In genomic region chr1:73394466-73394865, GRCm38 (mm10) we compare ENCODE assay signal across 23 mouse cellular contexts.
DNase-seq lines count a peak whose midpoint lies in the region; ATAC-seq and TF ChIP-seq lines count a peak whose summit lies in the region.
"Had no signal": no experiment of that assay in that cellular context is flagged by ENCODE, and none has a peak within 500 bp of the region (broad histone marks: within the 10 kb centered on the region; RNA-seq: fewer than 3 reads in every experiment).

No protein-coding gene starts in this region.

- peak; percentile 8 to 24 for DNase-seq in kidney, adult 8-10 months
- no peak for DNase-seq in kidney, adult 11 months
- DNase-seq in limb, embryonic 10.5 days (ENCODE audit: low spot score) = no peak
- DNase-seq in limb, embryonic 14.5 days (ENCODE audit: low spot score) = peak; percentile 63
- DNase-seq in left cerebral cortex, adult 18-20 months (ENCODE audit: low spot score in 2 of 2) = no peak
- DNase-seq: adrenal gland, postnatal 36 days; B cell, adult 2 months; cerebellum, adult 9-10 months; heart, postnatal 10 days; layer of hippocampus, postnatal 36 days; lung, postnatal 4 days; midbrain, embryonic 14.5 days; thymus, postnatal 25 days had no signal

- no peaks in the 10 kb centered on the region for H3K27me3 ChIP-seq in limb, embryonic 13.5 days
- H3K27me3 ChIP-seq in limb, embryonic 10.5 days (ENCODE audit: low read depth, poor library complexity, severe bottlenecking) = no peaks in the 10 kb centered on the region
- H3K27me3 ChIP-seq in embryonic facial prominence, embryonic 15.5 days = no peaks in the 10 kb centered on the region
- H3K27me3 ChIP-seq in limb, embryonic 14.5 days (ENCODE audit: control insufficient read depth, insufficient read depth, low read length) = no peaks in the 10 kb centered on the region
- H3K27me3 ChIP-seq: intestine, embryonic 15.5 days; Patski had no signal

- H3K4me3 ChIP-seq in limb, embryonic 13.5 days = no peak overlapping the region
- no peak overlapping the region for H3K4me3 ChIP-seq in limb, embryonic 10.5 days
- no peak overlapping the region for H3K4me3 ChIP-seq in embryonic facial prominence, embryonic 15.5 days (replicated peaks)
- H3K4me3 ChIP-seq in limb, embryonic 14.5 days (replicated peaks; ENCODE audit: low read length) = no peak overlapping the region
- H3K4me3 ChIP-seq: erythroblast, embryonic 14.5 days; hindbrain, embryonic 10.5 days; intestine, embryonic 15.5 days had no signal

- no peak for TF ChIP-seq POLR2A in limb, embryonic 14.5 days (IDR thresholded peaks at IDR 0.05; ENCODE audit: borderline replicate concordance, extremely low read depth, insufficient read depth, insufficient read length)

- H3K4me2 ChIP-seq in limb, embryonic 13.5 days (replicated peaks) = no peak overlapping the region
- H3K4me2 ChIP-seq in embryonic facial prominence, embryonic 15.5 days (replicated peaks) = no peak overlapping the region
- H3K4me2 ChIP-seq in limb, embryonic 14.5 days (replicated peaks; ENCODE audit: low read depth, low read length, severe bottlenecking) = no peak overlapping the region
- H3K4me2 ChIP-seq: heart, embryonic 11.5 days; intestine, embryonic 15.5 days had no signal

- H3K9ac ChIP-seq in limb, embryonic 13.5 days = no peak overlapping the region
- no peak overlapping the region for H3K9ac ChIP-seq in embryonic facial prominence, embryonic 15.5 days
- no peak overlapping the region for H3K9ac ChIP-seq in limb, embryonic 14.5 days (ENCODE audit: low read depth, low read length, severe bottlenecking)
- H3K9ac ChIP-seq: intestine, embryonic 15.5 days had no signal

- no peaks in the 10 kb centered on the region for H3K9me3 ChIP-seq in limb, embryonic 13.5 days
- no peaks in the 10 kb centered on the region for H3K9me3 ChIP-seq in limb, embryonic 10.5 days (replicated peaks)
- no peaks in the 10 kb centered on the region for H3K9me3 ChIP-seq in embryonic facial prominence, embryonic 15.5 days (replicated peaks)
- no peaks in the 10 kb centered on the region for H3K9me3 ChIP-seq in limb, embryonic 14.5 days (ENCODE audit: control insufficient read depth, low read length)
- H3K9me3 ChIP-seq: G1E; hindbrain, embryonic 10.5 days; intestine, embryonic 15.5 days had no signal

- no peak for ATAC-seq in limb, embryonic 13.5 days (ENCODE audit: low FRiP score, low read depth)
- peak; percentile 51; the same call in 1 of the 2 replicates for ATAC-seq in embryonic facial prominence, embryonic 15.5 days (ENCODE audit: insufficient number of reproducible peaks, low FRiP score, low TSS enrichment, low read depth)
- ATAC-seq in limb, embryonic 14.5 days (ENCODE audit: low FRiP score, low read depth) = no peak; the same call in 1 of the 2 replicates
- ATAC-seq: forebrain, embryonic 14.5 days; hindbrain, embryonic 16.5 days; intestine, embryonic 15.5 days; Patski had no signal

- H3K4me1 ChIP-seq in limb, embryonic 13.5 days = peaks cover 40% of the 10 kb centered on the region
- peaks cover 21% of the 10 kb centered on the region for H3K4me1 ChIP-seq in limb, embryonic 10.5 days
- 0 out of 2 replicates have a peak, but pooled peaks cover 4% of the 10 kb centered on the region for H3K4me1 ChIP-seq in embryonic facial prominence, embryonic 15.5 days
- peaks cover 24% of the 10 kb centered on the region for H3K4me1 ChIP-seq in limb, embryonic 14.5 days (ENCODE audit: control insufficient read depth, insufficient read depth, low read length)
- H3K4me1 ChIP-seq: hindbrain, embryonic 10.5 days had no signal

- peak overlapping the region; percentile 61; the same call in 1 of the 2 replicates for H3K27ac ChIP-seq in limb, embryonic 13.5 days
- H3K27ac ChIP-seq in limb, embryonic 10.5 days = no peak overlapping the region
- no peak overlapping the region for H3K27ac ChIP-seq in embryonic facial prominence, embryonic 15.5 days (replicated peaks)
- H3K27ac ChIP-seq in limb, embryonic 14.5 days (replicated peaks; ENCODE audit: low read depth, low read length) = 0 out of 2 replicates have a peak overlapping the region, but pooled peaks have one; percentile 33
- H3K27ac ChIP-seq: hindbrain, embryonic 10.5 days; intestine, embryonic 15.5 days had no signal

- 35% methylated on average over 1 of the region's 1 CpGs for WGBS in limb, embryonic 13.5 days
- 47% methylated on average over 1 of the region's 1 CpGs for WGBS in limb, embryonic 10.5 days
- 25% methylated on average over 1 of the region's 1 CpGs for WGBS in embryonic facial prominence, embryonic 15.5 days
- WGBS in limb, embryonic 14.5 days = 22% methylated on average over 1 of the region's 1 CpGs

- H3K36me3 ChIP-seq in limb, embryonic 13.5 days = no peaks in the 10 kb centered on the region
- H3K36me3 ChIP-seq in limb, embryonic 10.5 days = no peaks in the 10 kb centered on the region
- H3K36me3 ChIP-seq in embryonic facial prominence, embryonic 15.5 days = no peaks in the 10 kb centered on the region
- H3K36me3 ChIP-seq in limb, embryonic 14.5 days (ENCODE audit: control insufficient read depth, insufficient read depth, low read length) = no peaks in the 10 kb centered on the region
- H3K36me3 ChIP-seq: G1E; hindbrain, embryonic 10.5 days; intestine, embryonic 15.5 days had no signal

Comparison
In these comparisons a context has a peak if more than half of its experiments do, and no peak if none do; other contexts are left out.
1. DNase-seq: peak in kidney, adult 8-10 months (2 of 2) and limb, embryonic 14.5 days (single experiment); none in kidney, adult 11 months (single experiment), limb, embryonic 10.5 days (single experiment) and left cerebral cortex, adult 18-20 months (0 of 2).
2. H3K27ac ChIP-seq: peak in limb, embryonic 13.5 days (single experiment) and limb, embryonic 14.5 days (single experiment); none in limb, embryonic 10.5 days (single experiment) and embryonic facial prominence, embryonic 15.5 days (single experiment).